Mouse (Mus musculus): Measurements from ENCODE around the gene Tmem145.

Gene Tmem145

GRCm38 (mm10) chr7:25277405-25277804 is 28.5 kb upstream of the Tmem145 start:
- no peak for DNase-seq

GRCm38 (mm10) chr7:25277998-25278340 is 27.9 kb upstream of the Tmem145 start:
- DNase-seq: no peak

DNA sequence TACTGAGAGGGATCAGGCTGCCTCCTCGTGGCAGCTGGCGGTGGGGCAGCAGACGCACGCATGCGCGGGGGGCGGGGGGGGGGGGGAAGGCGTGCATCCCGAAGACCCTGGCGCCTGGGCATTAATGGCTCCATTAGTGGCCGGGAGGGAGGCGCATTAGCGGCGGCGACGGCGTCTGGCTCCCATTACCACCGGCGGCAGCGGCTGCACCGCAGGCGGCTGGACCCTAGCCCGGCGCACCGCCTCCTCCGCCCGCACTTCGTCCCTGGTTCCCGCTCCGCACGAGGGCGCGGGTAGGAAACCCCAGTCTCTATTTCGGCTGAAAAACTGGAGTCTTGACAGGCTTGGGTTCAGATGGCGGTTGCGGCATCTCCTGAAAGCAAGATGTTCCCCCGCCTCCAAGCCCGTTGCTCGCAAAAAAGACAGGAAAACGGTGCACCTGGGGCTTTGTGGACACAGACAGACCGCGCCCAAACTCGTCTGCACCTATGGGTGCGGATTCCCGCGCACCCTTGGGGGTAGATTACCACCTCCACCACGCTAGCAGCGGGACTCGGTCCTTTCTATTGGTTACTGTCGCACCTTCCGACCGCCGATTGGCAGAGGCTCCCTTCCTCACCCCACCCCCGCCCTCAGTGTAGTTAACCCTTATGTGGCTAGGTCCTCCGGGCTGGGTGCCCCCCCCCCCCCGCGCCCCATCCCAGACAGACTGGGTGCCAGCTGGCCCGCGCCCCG is 27.4 kb upstream of the Tmem145 start:
- peak; percentile 83 to 85 for DNase-seq

GRCm38 (mm10) chr7:25279076-25279860 is 26.6 kb upstream of the Tmem145 start:
- peak; percentile 91 to 92 for DNase-seq

DNA sequence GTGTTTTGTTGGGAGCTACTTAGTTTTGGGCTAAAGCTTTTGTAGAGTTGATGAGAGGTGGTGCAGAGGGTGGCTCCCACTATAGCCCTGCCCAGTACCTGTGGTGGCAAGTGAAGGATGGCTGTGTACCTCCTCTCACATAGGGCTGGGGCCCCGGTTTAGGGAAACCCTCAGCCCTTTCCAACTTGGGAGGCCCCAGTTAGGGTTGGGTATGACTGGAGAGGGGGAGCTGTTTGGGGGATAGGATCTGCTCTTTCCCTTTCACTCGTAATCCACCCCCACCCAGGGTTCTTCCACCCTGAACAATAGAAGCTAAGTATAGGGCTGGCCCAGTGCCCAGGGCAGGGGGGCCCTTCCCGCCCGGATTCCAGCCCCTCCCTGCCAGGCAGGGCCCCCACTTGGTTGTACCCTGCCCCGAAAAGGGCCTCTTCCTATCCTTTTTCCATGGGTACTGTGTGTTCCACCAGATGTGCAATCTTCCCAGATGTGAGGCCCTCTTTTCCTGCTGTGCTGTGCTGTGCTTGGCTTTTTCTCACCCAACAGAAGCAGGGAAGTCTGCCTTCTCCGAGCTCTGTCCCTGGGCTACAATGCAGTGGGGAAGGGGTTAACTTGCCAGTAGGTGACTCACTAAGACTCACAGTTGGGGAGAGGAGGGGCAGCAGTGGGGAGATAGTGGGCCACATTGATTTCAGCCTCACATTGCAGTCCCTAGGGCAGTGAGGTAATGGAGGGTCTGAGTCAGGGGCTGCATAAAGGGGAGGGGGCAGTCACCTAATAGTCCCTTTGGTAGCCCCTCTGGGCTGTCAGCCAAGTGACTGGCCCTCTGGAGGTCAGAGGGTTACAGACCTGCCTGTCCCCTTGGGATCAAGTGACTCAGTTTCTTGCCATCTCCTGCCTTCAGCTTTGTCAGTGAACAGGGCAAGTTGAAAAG is 25.8 kb upstream of the Tmem145 start:
- DNase-seq: peak in 1 of 2 experiments; percentile 21

DNA sequence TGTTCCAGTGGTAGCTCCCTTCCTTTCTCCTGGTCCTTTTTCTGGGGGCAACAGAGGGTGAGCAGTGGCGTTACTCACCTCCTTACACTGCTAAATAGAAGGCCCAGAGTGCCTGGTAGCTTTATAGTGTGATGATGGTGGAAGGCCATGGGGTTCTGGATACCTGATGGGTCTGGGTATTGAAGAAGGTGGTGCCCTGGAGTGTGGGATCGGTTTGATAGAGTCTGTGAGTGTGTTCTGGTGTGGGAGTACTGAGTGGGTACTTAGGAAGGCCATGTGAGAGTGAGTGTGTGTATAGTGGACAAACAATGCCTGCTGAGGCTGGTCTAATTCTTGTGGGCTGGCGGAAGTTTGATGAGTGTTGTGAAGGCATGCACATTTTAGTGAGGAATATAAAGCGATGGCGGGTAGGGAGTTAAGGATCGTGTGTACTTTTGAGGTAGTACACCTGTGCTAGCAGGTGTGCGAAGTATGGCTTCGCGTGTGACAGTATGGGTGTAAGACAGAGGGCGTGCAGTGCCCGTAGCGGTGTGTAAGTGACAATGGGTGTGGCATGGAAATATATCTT is 24.7 kb upstream of the Tmem145 start:
- DNase-seq: no peak

- peak; percentile 96 to 98 for DNase-seq
Measured at GRCm38 (mm10) chr7:25281734-25282601, 23.9 kb upstream of the Tmem145 start.

DNA sequence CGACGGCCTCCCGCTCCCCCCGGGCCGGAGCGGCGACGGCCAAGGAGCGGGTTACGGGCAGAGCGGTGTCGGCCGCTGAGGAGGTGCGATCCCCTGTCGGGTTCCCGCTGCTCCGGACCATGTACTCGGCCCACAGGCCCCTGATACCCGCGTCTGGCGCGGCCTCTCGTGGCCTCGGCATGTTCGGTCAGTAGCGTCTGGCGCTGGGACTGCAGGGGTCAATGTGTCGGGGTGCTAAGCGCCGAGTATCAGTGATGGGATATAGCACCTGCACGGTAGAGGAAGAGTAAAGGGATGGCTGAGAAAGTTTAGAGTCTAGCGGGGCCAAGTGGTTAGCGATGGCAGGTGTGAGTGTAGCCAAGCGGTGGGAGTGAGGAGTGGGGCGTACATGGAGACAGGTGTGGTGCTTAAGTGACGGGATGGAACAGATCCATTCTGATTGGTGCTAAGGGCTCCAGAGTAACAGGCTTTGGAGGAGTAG is 23.1 kb upstream of the Tmem145 start:
- peak in 1 of 2 experiments; percentile 57 for DNase-seq

GRCm38 (mm10) chr7:25283637-25284036 is 22.3 kb upstream of the Tmem145 start:
- no peak for DNase-seq

DNA sequence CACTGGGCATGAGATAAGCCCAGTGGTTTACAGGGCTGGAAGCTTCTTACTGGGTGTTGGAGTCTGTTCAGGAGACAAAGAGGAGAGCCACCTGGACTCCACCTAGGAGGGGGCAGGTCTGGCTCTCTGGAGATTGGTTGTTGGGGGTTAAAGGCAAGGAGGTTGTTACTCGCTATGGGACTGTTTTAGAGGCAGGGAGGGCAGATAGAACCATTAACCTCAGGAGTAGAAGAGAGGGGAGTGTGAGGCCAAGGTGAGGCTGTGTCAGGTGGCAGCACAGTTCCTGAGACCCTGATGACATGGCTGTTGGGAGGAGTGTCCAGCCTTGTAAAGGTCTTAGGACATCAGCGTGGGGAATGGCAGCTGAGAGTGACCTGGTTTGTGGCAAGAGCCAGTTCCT is 21.7 kb upstream of the Tmem145 start:
- no peak for DNase-seq

DNA sequence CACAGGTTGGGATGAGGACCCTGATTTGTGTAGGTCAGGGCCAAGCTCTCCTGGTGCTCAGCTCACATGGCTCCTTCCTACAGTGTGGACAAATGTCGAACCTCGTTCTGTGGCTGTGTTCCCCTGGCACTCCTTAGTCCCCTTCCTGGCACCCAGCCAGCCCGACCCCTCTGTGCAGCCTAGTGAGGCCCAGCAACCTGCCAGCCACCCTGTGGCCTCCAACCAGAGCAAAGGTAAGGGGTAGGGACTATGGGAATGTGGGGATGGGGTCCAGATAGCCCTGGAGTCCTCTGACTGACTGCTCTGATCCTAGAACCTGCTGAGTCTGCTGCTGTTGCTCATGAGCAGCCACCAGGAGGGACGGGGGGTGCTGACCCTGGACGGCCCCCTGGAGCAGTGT is 21.1 kb upstream of the Tmem145 start:
- DNase-seq: no peak

DNA sequence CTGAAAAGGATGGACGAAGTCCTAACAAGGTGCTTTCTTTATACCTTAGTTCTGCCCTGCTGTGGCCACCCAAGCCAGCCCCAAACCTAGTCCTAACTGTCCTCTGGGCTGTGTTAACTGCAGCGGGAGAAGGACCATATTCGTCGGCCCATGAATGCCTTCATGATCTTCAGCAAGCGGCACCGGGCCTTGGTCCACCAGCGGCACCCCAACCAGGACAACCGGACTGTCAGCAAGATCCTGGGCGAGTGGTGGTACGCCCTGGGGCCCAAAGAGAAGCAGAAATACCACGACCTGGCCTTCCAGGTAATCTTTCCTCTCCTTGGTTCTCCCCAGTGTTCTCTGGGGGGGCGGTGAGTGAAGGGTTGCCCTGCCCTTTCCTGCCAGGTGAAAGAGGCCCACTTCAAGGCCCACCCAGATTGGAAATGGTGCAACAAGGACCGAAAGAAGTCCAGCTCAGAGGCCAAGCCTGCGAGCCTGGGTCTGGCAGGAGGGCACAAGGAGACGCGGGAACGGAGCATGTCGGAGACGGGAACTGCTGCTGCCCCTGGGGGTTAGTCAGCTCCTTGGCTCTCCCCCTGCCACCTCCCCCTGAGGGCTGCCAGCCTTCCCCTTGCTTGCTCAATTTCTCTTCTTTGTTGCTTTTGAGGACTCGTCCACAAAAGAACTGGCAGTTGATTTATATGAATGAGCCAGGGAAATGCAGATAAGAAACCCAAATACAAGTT is 20.2 kb upstream of the Tmem145 start:
- no peak for DNase-seq

DNA sequence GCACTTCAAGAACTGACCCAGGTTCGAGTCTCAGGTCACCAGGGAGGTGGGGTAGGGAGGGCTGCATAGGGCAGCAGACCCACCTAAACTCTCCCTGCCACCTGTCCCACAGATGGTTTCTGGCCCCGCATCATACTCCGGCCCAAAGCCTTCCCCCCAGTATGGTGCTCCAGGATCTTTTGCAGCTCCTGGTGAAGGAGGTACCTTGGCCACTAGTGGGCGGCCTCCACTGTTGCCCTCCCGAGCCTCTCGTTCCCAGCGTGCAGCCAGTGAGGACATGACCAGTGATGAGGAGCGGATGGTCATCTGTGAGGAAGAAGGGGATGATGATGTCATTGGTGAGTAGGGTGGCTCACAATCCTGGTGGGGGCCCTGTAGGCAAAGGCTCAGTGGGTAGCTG is 18.9 kb upstream of the Tmem145 start:
- DNase-seq: no peak

GRCm38 (mm10) chr7:25288011-25288410 is 17.9 kb upstream of the Tmem145 start:
- no peak for DNase-seq

- DNase-seq: no peak
Measured at GRCm38 (mm10) chr7:25288721-25289120, 17.2 kb upstream of the Tmem145 start.

DNA sequence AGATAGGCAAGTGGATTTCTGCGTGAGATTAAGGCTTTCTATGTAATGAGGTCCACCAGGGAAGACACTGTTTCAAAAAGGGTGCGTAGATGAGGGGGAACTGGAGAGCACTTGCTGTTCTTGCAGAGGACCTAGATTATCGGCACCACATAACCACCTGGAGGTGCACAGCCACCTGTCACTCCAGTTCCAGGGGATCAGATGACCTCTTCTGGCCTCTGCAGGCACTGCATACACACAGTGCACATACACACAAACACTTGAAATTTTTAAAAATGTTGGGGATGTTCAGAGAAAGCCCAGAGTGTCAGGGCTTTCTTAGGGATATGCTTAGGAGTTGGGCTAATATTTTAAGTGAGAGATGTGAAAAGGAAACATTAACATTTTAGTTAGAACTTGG is 16.0 kb upstream of the Tmem145 start:
- DNase-seq: no peak

DNA sequence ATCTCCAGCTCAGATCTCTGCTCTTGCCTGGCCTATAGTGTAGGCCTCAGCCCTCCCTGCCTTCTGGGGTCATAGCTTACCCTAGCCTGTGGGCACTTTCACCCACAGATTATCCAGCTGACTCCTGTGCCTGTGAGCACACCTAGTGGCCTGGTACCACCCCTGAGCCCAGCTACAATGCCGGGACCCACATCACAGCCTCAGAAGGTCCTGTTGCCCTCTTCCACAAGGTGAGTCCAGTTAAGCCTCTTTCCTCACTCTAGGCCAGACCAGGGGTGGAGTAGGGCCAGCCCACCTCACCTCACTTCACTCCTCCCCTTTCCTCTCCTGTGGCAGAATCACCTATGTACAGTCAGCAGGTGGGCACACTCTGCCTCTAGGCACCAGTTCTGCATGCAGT is 15.4 kb upstream of the Tmem145 start:
- DNase-seq: no peak

- DNase-seq: peak; percentile 50 to 65
Measured at GRCm38 (mm10) chr7:25290911-25291310, 15.0 kb upstream of the Tmem145 start.

DNA sequence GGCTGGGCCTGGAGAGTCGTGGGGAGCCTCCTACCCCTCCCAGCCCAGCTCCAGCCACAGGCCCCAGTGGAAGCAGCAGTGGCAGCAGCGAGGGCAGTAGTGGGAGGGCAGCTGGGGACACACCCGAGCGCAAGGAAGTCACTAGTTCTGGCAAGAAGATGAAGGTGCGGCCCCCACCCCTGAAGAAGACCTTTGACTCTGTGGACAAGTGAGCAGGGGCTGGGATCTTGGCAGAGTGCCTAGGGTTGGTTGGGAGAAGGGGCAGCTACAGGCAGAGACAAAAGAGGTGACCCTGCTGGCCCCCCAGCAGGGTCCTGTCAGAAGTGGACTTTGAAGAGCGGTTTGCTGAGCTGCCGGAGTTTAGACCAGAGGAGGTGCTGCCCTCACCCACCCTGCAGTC is 13.8 kb upstream of the Tmem145 start:
- DNase-seq: no peak

DNA sequence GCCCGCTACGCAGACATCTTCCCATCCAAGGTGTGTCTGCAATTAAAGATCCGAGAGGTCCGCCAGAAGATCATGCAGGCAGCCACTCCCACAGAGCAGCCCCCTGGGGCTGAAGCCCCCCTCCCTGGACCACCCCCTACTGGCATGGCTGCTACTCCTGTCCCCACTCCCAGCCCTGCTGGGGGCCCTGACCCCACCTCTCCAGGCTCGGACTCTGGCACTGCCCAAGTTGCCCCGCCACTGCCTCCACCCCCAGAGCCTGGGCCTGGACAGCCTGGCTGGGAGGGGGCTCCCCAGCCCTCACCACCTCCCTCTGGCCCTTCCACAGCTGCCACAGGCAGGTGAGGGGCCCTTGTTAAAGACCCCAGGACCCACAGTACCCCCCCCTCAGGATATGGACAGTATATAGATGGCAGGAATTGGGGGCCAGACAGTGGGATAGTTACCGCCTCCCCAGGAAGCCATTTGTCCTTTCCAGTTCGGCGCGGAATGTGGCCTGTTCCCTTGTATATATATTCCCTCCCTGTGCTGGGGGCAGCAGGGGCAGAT is 12.6 kb upstream of the Tmem145 start:
- no peak for DNase-seq

GRCm38 (mm10) chr7:25294495-25294894 is 11.4 kb upstream of the Tmem145 start:
- DNase-seq: no peak

Measured in cerebellum, postnatal 36 days (tissue).